Mouse (Mus musculus) lung, embryonic 14.5 days (tissue): ENCODE results near the gene Xntrpc. TPM values are rescaled to one million over a fixed set of nuclear protein-coding genes. Genes with fewer than 3 reads are reported as not detected.
"Not testable (repeated sequence)": the region's sequence is repeated elsewhere in the genome, so short reads cannot be mapped to it uniquely, and the experiment has no call there.

Source experiments
- ATAC-seq: fragments of 200-750 bp; cut with Nextera tagmentation; 2 replicates; pipeline ENCODE4 v1.8.0; 2017; ENCODE audit warnings: mild to moderate bottlenecking, moderate TSS enrichment, moderate library complexity; ENCODE audit not compliant: insufficient read depth
- DNase-seq: peaks from one replicate; pipeline ENCODE4 v3.0.0-alpha.2; 2015
- H3K27ac ChIP-seq: fragments of 300-500 bp; sonication (generic); 2 replicates; pipeline ENCODE4 v1.5.1; 2014; ENCODE audit warnings: low read depth, mild to moderate bottlenecking, moderate library complexity
- H3K27me3 ChIP-seq: fragments of 300-500 bp; sonication (generic); 2 replicates; pipeline ENCODE4 v1.6.1; 2014; ENCODE audit warnings: low read length, control low read depth; ENCODE audit not compliant: insufficient read depth
- H3K36me3 ChIP-seq: fragments of 300-500 bp; sonication (generic); 2 replicates; pipeline ENCODE4 v1.6.1; 2014; ENCODE audit warnings: control low read depth; ENCODE audit not compliant: insufficient read depth
- H3K4me1 ChIP-seq: fragments of 300-500 bp; sonication (generic); 2 replicates; pipeline ENCODE4 v1.6.1; 2014; ENCODE audit warnings: antibody characterized with exemption, control low read depth; ENCODE audit not compliant: insufficient read depth
- H3K4me2 ChIP-seq: fragments of 300-500 bp; sonication (generic); 2 replicates; pipeline ENCODE4 v1.6.1; 2014; ENCODE audit warnings: mild to moderate bottlenecking
- H3K4me3 ChIP-seq: fragments of 300-500 bp; sonication (generic); 2 replicates; pipeline ENCODE4 v1.5.1; 2014; ENCODE audit warnings: low read depth, low read length
- H3K9ac ChIP-seq: fragments of 300-500 bp; sonication (generic); 2 replicates; pipeline ENCODE4 v1.6.1; 2014
- H3K9me3 ChIP-seq: fragments of 300-500 bp; sonication (generic); 2 replicates; pipeline ENCODE4 v1.6.1; 2016; ENCODE audit warnings: low read depth, low read length, control low read depth
- CTCF ChIP-seq: IDR thresholded peaks from 2 replicates; pipeline ENCODE4 v1.5.1; 2016; ENCODE audit warnings: antibody characterized with exemption, low read depth
- WGBS: fragments of 180-500 bp; shearing (Covaris S2); extraction: QIAGEN DNeasy Blood & Tissue Kit; methylation state at CpG from one replicate; pipeline ENCODE4 v1.1.7; 2014; 5-methylcytosine and 5-hydroxymethylcytosine counted together
- polyA plus RNA-seq: library from polyadenylated mRNA; unstranded; fragments of >200 nt; fragmentation: Nextera tagmentation; extraction: Ambion mirVana; gene quantifications from 2 replicates; pipeline ENCODE4 v1.2.1, GENCODE M21; 2014

Gene Xntrpc
- 1.0 and 1.2 TPM in 2 replicates for polyA plus RNA-seq

DNA sequence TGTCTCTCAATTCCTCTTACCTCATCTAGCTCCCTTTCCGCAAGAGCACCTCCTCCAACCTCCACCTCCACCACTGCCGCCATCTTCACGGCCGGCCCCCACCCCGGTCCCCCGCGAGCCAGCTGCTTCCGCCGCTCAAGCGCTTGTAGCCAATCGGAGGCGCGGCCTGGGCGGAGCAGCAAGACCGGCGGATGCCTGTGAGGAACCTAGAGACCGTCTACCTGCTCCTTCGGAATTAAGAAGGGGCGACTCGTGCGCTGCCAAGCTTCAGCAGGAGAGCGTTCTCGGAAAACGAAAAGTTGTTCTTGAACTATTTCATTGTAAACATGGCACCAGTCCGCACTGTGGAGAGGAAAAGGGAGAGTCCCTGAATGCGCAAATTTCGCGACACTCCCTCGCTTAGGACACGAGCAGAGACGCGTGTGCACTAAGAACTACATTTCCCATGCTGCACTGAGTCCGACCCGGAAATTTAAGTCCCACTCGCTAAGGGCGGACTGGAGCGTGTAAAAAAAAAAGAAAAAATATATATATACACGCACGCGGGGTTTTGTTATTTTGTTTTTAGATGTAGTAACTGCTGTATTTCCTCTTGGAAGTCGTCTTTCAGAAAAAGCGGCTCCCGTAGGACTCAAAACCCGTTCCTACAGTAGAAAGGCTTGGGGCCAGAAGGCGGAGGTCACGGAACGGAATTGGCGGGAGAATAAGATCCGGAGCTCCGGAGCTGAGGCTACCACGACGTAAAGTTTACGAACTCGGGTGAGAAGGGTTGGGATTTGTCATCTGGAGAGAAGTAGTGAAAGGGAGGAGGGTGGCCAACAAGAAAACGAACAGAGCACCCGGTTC is at the start of gene Xntrpc, which contains the start of the genes Rnf121 and Xndc1:
TSS of gene Xntrpc (plus strand) at position 668 of the 846 bp plus-strand sequence.
TSS of gene Rnf121 (minus strand) at position 424 of the 846 bp plus-strand sequence.
TSS of gene Xndc1 (plus strand) at position 466 of the 846 bp plus-strand sequence.
- H3K27ac ChIP-seq, result peak within 1 kb of the TSS; percentile 84
- H3K9ac ChIP-seq, result peak within 1 kb of the TSS; percentile 67
- no peak for TF ChIP-seq CTCF
- ATAC-seq (peak; percentile 99), DNase-seq (peak; percentile 95)
- H3K4me1 ChIP-seq, result peaks cover 12% of the 10 kb centered on the region; the same call in 1 of the 2 replicates
- H3K9me3 ChIP-seq, result no peaks in the 10 kb centered on the region
- H3K36me3 ChIP-seq, result peaks cover 7% of the 10 kb centered on the region; the same call in 1 of the 2 replicates
- peak within 1 kb of the TSS; percentile 65 for H3K4me2 ChIP-seq
- WGBS, result under 1% methylated on average over 56 of the region's 56 CpGs
- no peaks in the 10 kb centered on the region for H3K27me3 ChIP-seq
- peak within 1 kb of the TSS; percentile 59 for H3K4me3 ChIP-seq

DNA sequence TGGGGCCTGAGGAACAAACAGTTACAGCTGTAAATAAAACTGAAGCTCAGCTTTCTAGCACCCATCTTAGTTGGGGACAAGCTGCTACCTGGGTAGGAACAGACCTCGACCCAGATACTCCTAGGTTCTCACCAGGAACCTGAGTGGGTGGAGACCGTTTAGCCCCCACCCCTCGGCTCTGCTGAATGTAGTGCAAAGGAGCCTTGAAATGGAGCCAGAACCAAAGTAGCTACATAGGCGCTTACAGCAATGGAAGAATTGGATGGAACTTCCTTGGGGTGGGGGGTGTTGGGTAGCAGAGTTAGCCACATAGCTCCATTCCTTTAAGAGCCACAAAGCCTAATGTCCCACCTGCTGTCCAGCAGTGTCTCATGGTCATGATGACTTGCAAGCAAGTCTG is 48.6 kb upstream of the Xntrpc start:
- WGBS, result 75% methylated on average over 4 of the region's 4 CpGs

DNA sequence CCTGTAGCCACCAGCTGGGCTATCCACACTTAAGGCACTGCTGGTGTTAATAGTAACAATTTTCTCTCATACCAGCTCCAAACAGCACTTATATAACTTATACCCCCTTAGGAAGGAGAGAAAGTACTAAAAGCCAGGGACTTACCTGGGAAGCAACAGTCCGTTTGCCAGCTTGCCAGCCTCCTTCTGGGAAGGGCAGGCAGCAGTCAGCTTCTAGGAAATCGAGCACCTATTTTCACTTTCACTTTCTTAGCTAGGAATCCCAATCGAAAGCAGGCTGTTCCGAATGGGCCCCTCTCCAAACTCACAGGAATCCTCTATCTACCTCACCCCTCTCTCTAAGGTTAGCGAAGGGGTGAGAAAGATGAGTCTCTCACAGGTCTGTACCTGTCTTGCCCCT is 48.1 kb upstream of the Xntrpc start:
- DNase-seq, result no peak
- no peaks in the 10 kb centered on the region for H3K4me1 ChIP-seq
- no peaks in the 10 kb centered on the region for H3K27me3 ChIP-seq
- no peak for ATAC-seq
- 78% methylated on average over 5 of the region's 5 CpGs for WGBS
- H3K9ac ChIP-seq, result no peak overlapping the region
- H3K9me3 ChIP-seq, result no peaks in the 10 kb centered on the region
- no peak for TF ChIP-seq CTCF
- no peak overlapping the region for H3K27ac ChIP-seq
- H3K36me3 ChIP-seq, result peaks cover 86% of the 10 kb centered on the region
- no peak overlapping the region for H3K4me2 ChIP-seq
- no peak overlapping the region for H3K4me3 ChIP-seq

More for the DNA sequence above, 48.6 kb upstream of the Xntrpc start:
- no peak for DNase-seq
- TF ChIP-seq CTCF, result no peak
- Histone ChIP-seq H3K36me3 (peaks cover 86% of the 10 kb centered on the region), H3K27me3 (no peaks in the 10 kb centered on the region), H3K4me1 (no peaks in the 10 kb centered on the region), H3K9me3 (no peaks in the 10 kb centered on the region), H3K27ac (no peak overlapping the region), H3K4me2 (no peak overlapping the region), H3K4me3 (no peak overlapping the region), H3K9ac (no peak overlapping the region)
- no peak for ATAC-seq

DNA sequence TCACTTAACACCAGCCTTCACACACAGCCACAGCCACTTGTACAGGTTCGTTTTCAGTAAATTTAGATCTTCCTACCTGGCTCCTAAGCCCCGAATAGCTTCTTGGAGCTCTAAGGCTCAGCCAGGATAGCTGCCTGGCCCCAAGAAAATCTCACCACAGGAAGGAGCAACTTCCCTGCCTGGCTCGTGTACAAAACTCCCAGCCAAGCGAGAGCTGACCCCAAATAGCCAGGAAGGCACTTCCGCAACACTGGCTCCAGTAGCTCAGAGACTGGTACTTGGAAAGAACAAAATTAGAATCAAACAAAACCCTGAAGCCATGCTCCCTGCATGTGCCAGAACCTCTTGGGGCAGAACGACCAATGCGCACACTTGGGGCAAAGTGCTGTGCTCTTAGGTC is 47.5 kb upstream of the Xntrpc start:
- Histone ChIP-seq H3K4me2 (no peak overlapping the region), H3K4me3 (no peak overlapping the region), H3K9ac (no peak overlapping the region), H3K27ac (no peak overlapping the region), H3K9me3 (no peaks in the 10 kb centered on the region), H3K4me1 (no peaks in the 10 kb centered on the region), H3K27me3 (no peaks in the 10 kb centered on the region), H3K36me3 (peaks cover 86% of the 10 kb centered on the region)
- 77% methylated on average over 7 of the region's 7 CpGs for WGBS
- ATAC-seq, result no peak
- TF ChIP-seq CTCF, result no peak
- DNase-seq, result no peak

DNA sequence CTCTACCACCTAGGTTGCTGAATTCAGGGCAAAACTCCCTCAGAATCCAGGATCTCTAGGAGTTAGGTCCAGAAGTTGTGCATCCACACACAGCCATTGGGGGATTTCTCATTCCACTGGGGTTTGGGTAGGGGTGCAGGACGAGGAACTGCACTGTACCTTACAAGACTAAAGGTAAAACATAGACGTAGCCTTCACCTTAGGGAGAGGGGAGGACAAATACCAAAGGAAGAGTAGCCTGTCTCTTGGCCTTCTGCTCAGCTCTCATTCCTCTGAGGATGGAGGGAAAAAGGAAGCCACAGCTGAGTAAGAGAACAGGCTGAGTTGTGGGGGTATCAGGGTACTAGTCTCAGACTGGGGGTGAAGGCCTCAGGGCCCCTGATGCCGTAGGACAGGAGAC is 46.9 kb upstream of the Xntrpc start, which contains the start of gene Il18bp:
TSS of gene Il18bp (minus strand) at position 101 of the 400 bp plus-strand sequence.
- peaks cover 85% of the 10 kb centered on the region for H3K36me3 ChIP-seq
- H3K9ac ChIP-seq, result no peak within 1 kb of the TSS
- H3K27me3 ChIP-seq, result no peaks in the 10 kb centered on the region
- WGBS, result 91% methylated on average over 3 of the region's 3 CpGs
- H3K27ac ChIP-seq, result no peak within 1 kb of the TSS
- no peak within 1 kb of the TSS for H3K4me2 ChIP-seq
- DNase-seq, result no peak
- no peak within 1 kb of the TSS for H3K4me3 ChIP-seq
- H3K9me3 ChIP-seq, result no peaks in the 10 kb centered on the region
- no peaks in the 10 kb centered on the region for H3K4me1 ChIP-seq
- no peak for ATAC-seq
- TF ChIP-seq CTCF, result no peak

DNA sequence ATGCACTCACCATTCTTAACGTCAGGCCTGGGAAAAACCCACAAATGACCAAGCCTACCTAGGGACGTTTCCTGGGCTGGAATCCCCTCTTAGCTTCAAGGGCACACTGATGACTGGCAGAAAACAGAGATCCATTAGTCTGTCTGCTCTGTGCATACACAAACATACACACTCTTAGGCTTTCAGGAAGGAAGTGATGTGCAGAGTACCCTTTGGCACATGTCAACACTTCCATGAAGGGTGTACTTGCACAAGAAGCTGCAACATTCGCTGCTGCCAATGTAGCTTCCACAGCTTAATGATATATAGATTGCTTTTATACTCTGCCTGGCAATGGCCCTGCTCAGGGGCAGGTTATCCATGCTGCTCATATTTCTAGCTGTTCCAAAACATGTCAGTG is 46.2 kb upstream of the Xntrpc start:
- no peak for TF ChIP-seq CTCF
- ATAC-seq, result no peak
- 65% methylated on average over 3 of the region's 3 CpGs for WGBS

DNA sequence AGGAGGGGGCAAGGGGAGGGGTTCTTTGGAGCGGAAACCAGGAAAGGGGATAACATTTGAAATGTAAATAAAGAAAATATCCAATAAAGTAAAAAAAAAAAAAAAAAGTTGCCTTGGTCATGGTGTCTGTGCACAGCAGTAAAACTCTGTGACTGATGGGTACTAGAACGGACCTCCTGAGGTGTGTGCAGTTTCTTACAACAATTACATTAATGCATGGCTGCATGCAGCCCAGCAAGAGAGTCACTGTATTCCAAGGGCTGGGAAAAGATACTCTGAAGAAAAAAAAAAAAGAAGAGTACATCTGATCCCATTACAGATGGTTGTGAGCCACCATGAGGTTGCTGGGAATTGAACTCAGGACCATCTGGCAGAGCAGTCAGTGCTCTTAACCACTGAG is 44.6 kb upstream of the Xntrpc start:
- not testable (repeated sequence) for H3K4me3 ChIP-seq, H3K27ac ChIP-seq, H3K9me3 ChIP-seq, H3K4me1 ChIP-seq, H3K27me3 ChIP-seq, H3K9ac ChIP-seq, DNase-seq, ATAC-seq, H3K4me2 ChIP-seq
- H3K36me3 ChIP-seq, result peaks cover 78% of the 10 kb centered on the region
- WGBS, result 88% methylated on average over 2 of the region's 2 CpGs

More for the DNA sequence above, 46.2 kb upstream of the Xntrpc start:
- no peak for DNase-seq
- no peak overlapping the region for H3K4me2 ChIP-seq
- no peak overlapping the region for H3K9ac ChIP-seq
- peaks cover 83% of the 10 kb centered on the region for H3K36me3 ChIP-seq
- H3K27me3 ChIP-seq, result no peaks in the 10 kb centered on the region
- no peak overlapping the region for H3K27ac ChIP-seq
- no peaks in the 10 kb centered on the region for H3K9me3 ChIP-seq
- H3K4me3 ChIP-seq, result no peak overlapping the region
- no peaks in the 10 kb centered on the region for H3K4me1 ChIP-seq
